Mouse (Mus musculus): ENCODE data around the gene Vcp.

- peak; percentile 42 for TF ChIP-seq CTCF (IDR thresholded peaks at IDR 0.05; ENCODE audit: low read depth)
- no peak for TF ChIP-seq EP300 (IDR thresholded peaks at IDR 0.05; ENCODE audit: low read depth)
Observed at GRCm38 (mm10) chr4:43031237-43031995, 31.1 kb upstream of the Vcp start, which contains the start of gene Stoml2.

Measured in heart, postnatal 0 days (tissue).